Mouse (Mus musculus) stomach, postnatal 0 days (tissue): Measurements from ENCODE around the gene Zfand3.

Experiments used
- CTCF ChIP-seq: IDR thresholded peaks from 2 replicates; pipeline ENCODE4 v1.5.1; 2016; ENCODE audit warnings: antibody characterized with exemption, low read depth, mild to moderate bottlenecking, moderate library complexity
- EP300 ChIP-seq: optimal IDR thresholded peaks from 2 replicates; pipeline ENCODE3; 2016; ENCODE audit warnings: antibody characterized with exemption

DNA sequence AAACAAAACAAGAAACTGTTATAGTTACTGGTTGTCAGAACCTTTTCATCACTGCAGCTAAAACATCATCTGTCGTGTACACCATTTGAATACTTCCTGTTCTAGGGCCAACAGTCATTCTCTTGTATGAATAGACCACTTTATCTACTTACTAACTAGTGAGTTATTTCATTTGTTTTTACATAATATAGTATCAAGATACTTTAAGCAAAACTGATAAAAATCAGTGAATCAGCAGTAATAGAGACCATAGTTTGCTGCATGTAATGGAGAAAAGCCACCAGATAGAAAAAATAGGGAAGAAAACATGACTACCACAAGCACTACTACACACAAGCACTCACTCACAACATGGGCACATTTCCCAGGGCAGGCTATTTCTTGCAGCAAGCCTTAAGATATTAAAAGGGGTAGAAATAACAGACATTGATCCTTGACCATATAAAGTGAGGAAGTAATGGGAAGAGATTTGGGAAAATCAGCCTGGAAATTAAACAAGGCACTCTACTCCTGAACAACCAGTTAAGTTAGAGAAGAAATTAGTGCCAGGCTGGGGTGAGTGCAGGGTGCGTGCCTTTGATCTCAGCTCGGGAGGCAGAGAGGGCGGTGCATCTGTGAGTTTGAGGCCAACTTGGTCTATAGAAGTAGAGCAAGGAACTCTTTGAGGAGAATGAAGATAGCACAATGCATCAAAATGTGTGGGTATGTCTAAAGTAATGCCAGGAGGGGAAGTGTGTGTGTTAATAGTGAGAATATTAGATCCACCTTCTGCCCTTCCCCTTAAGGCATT, 30.9 kb downstream of the Zfand3 start:
- TF ChIP-seq CTCF (no peak), EP300 (no peak)
